Mouse (Mus musculus) gastrocnemius, adult 2 months (tissue): ENCODE measurements around the gene Plekhg6. TPM values are rescaled to one million over a fixed set of nuclear protein-coding genes. Genes with fewer than 3 reads are reported as not detected.

Source experiments
- DNase-seq: peaks from one replicate; pipeline ENCODE4 v3.0.0; 2022
- H3K27ac ChIP-seq: fragments of 200-600 bp; 2 replicates; pipeline ENCODE4 v1.8.1; 2022; ENCODE audit warnings: mild to moderate bottlenecking
- H3K4me3 ChIP-seq: fragments of 200-600 bp; 2 replicates; pipeline ENCODE4 v1.8.1; 2022; ENCODE audit warnings: mild to moderate bottlenecking, moderate library complexity
- CTCF ChIP-seq: fragments of 200-600 bp; IDR thresholded peaks from 2 replicates; pipeline ENCODE4 v1.8.1; 2022; ENCODE audit warnings: antibody characterized with exemption, mild to moderate bottlenecking, moderate library complexity
- intact Hi-C: fragments of 180-260 bp; cut with DNase I; formaldehyde crosslinking; loops from one replicate; pipeline ENCODE4 v1.15.1; 2025
- total RNA-seq, 2 experiments: library from RNA; stranded (reverse); gene quantifications; 2 replicates each; pipeline ENCODE4 v1.2.3; 2021

Gene Plekhg6
- total RNA-seq, 2 experiments from 2014 or later: not detected

GRCm38 (mm10) chr6:125413326-125413725, 32.7 kb upstream of the Plekhg6 start:
- intact Hi-C loops: no loop called here
- TF ChIP-seq CTCF: no peak
- no peak for DNase-seq
- Histone ChIP-seq H3K27ac (no peak overlapping the region), H3K4me3 (no peak overlapping the region)

GRCm38 (mm10) chr6:125411661-125412060, 31.1 kb upstream of the Plekhg6 start:
- no peak for DNase-seq
- TF ChIP-seq CTCF: no peak
- no peak overlapping the region for H3K27ac ChIP-seq
- no peak overlapping the region for H3K4me3 ChIP-seq
- intact Hi-C loops: no loop called here

GRCm38 (mm10) chr6:125410995-125411547, 30.5 kb upstream of the Plekhg6 start:
- TF ChIP-seq CTCF: no peak
- Histone ChIP-seq H3K4me3 (peak overlapping the region; percentile 20), H3K27ac (no peak overlapping the region; the same call in 1 of the 2 replicates)
- no peak for DNase-seq
- intact Hi-C loops: no loop called here

- Histone ChIP-seq H3K4me3 (peak overlapping the region; percentile 20), H3K27ac (peak overlapping the region; percentile 24; the same call in 1 of the 2 replicates)
- intact Hi-C loops: no loop called here
- DNase-seq: no peak
- no peak for TF ChIP-seq CTCF
Measured at GRCm38 (mm10) chr6:125410551-125410950, 30.0 kb upstream of the Plekhg6 start.

GRCm38 (mm10) chr6:125407657-125408056, 27.1 kb upstream of the Plekhg6 start:
- DNase-seq: no peak
- intact Hi-C loops: no loop called here
- Histone ChIP-seq H3K4me3 (no peak overlapping the region), H3K27ac (no peak overlapping the region)
- no peak for TF ChIP-seq CTCF

- no peak overlapping the region for H3K4me3 ChIP-seq
- TF ChIP-seq CTCF: no peak
- intact Hi-C loops: no loop called here
- H3K27ac ChIP-seq: no peak overlapping the region
- DNase-seq: no peak
Measured at GRCm38 (mm10) chr6:125407224-125407623, 26.6 kb upstream of the Plekhg6 start.

GRCm38 (mm10) chr6:125405461-125406382, 25.1 kb upstream of the Plekhg6 start:
- no peak for TF ChIP-seq CTCF
- intact Hi-C loops: no loop called here
- no peak for DNase-seq
- Histone ChIP-seq H3K27ac (no peak overlapping the region), H3K4me3 (no peak overlapping the region)

GRCm38 (mm10) chr6:125389853-125390252, 9.3 kb upstream of the Plekhg6 start:
- TF ChIP-seq CTCF: no peak
- intact Hi-C loops: no loop called here
- no peak overlapping the region for H3K27ac ChIP-seq
- no peak for DNase-seq
- H3K4me3 ChIP-seq: no peak overlapping the region

- TF ChIP-seq CTCF: no peak
- intact Hi-C loops: no loop called here
- Histone ChIP-seq H3K27ac (no peak overlapping the region), H3K4me3 (no peak overlapping the region)
- no peak for DNase-seq
Measured at GRCm38 (mm10) chr6:125386080-125386479, 5.5 kb upstream of the Plekhg6 start.

GRCm38 (mm10) chr6:125385066-125385974, 4.7 kb upstream of the Plekhg6 start:
- peak; percentile 56 for TF ChIP-seq CTCF
- no peak overlapping the region for H3K4me3 ChIP-seq
- intact Hi-C loops: no loop called here
- no peak overlapping the region for H3K27ac ChIP-seq
- DNase-seq: no peak

GRCm38 (mm10) chr6:125382024-125382423, 1.4 kb upstream of the Plekhg6 start:
- Histone ChIP-seq H3K27ac (no peak overlapping the region), H3K4me3 (no peak overlapping the region)
- no peak for DNase-seq
- no peak for TF ChIP-seq CTCF
- intact Hi-C loops: no loop called here

- intact Hi-C loops: no loop called here
- DNase-seq: no peak
- H3K4me3 ChIP-seq: peak overlapping the region; percentile 58; the same call in 1 of the 2 replicates
- no peak overlapping the region for H3K27ac ChIP-seq
- no peak for TF ChIP-seq CTCF
Measured at GRCm38 (mm10) chr6:125379781-125380180, 812 bp downstream of the Plekhg6 start.

GRCm38 (mm10) chr6:125378621-125379020, 2.0 kb downstream of the Plekhg6 start:
- intact Hi-C loops: no loop called here

More at GRCm38 (mm10) chr6:125378621-125379020, 2.0 kb downstream of the Plekhg6 start:
- no peak for DNase-seq
- Histone ChIP-seq H3K4me3 (no peak overlapping the region), H3K27ac (no peak overlapping the region)
- TF ChIP-seq CTCF: no peak
